Mouse (Mus musculus) intestine, postnatal 0 days (tissue): ENCODE measurements at regions not wholly inside any gene's neighbourhood (a gene's known extent, or its start where the extent isn't known, plus 50 kb on each side); places are given as distances from the start of the nearest gene placed in this dataset.

Experiments used
- ATAC-seq: fragments of 200-750 bp; cut with Nextera tagmentation; 2 replicates; pipeline ENCODE4 v1.8.0; 2017; ENCODE audit warnings: mild to moderate bottlenecking, moderate TSS enrichment, moderate library complexity
- H3K27ac ChIP-seq: fragments of 300-500 bp; sonication (generic); 2 replicates; pipeline ENCODE4 v1.5.1; 2014; ENCODE audit warnings: mild to moderate bottlenecking, low read depth, low read length, moderate library complexity
- H3K27me3 ChIP-seq: fragments of 300-500 bp; sonication (generic); replicated peaks from 2 replicates; pipeline ENCODE4 v1.6.1; 2014; ENCODE audit warnings: low read length, mixed read lengths; ENCODE audit not compliant: control insufficient read depth, insufficient read depth
- H3K36me3 ChIP-seq: fragments of 300-500 bp; sonication (generic); 2 replicates; pipeline ENCODE4 v1.6.1; 2014; ENCODE audit warnings: mild to moderate bottlenecking, moderate library complexity; ENCODE audit not compliant: control insufficient read depth, insufficient read depth
- H3K4me1 ChIP-seq: fragments of 300-500 bp; sonication (generic); replicated peaks from 2 replicates; pipeline ENCODE4 v1.6.1; 2014; ENCODE audit warnings: antibody characterized with exemption, low read length, mixed read lengths; ENCODE audit not compliant: control insufficient read depth, insufficient read depth
- H3K4me2 ChIP-seq: fragments of 300-500 bp; sonication (generic); replicated peaks from 2 replicates; pipeline ENCODE4 v1.6.1; 2014; ENCODE audit warnings: low read depth, mild to moderate bottlenecking, moderate library complexity
- H3K4me3 ChIP-seq: fragments of 300-500 bp; sonication (generic); 2 replicates; pipeline ENCODE4 v1.5.1; 2014; ENCODE audit warnings: low read depth, low read length
- H3K9ac ChIP-seq: fragments of 300-500 bp; sonication (generic); 2 replicates; pipeline ENCODE4 v1.6.1; 2014; ENCODE audit warnings: mild to moderate bottlenecking, low read depth, low read length
- H3K9me3 ChIP-seq: fragments of 300-500 bp; sonication (generic); 2 replicates; pipeline ENCODE4 v1.6.1; 2016; ENCODE audit warnings: mixed run types; ENCODE audit not compliant: control insufficient read depth
- CTCF ChIP-seq: sonication (generic); IDR thresholded peaks from 2 replicates; pipeline ENCODE4 v1.5.1; 2016; ENCODE audit warnings: low read depth, mild to moderate bottlenecking, control low read depth, antibody characterized with exemption, moderate library complexity
- WGBS: fragments of 180-500 bp; shearing (Covaris S2); extraction: QIAGEN DNeasy Blood & Tissue Kit; methylation state at CpG from one replicate; pipeline ENCODE4 v1.1.7; 2014; 5-methylcytosine and 5-hydroxymethylcytosine counted together

GRCm38 (mm10) chr12:25376451-25376850 is 279.5 kb upstream of the Id2 start:
- Histone ChIP-seq H3K9me3 (no peaks in the 10 kb centered on the region), H3K4me3 (no peak overlapping the region), H3K27me3 (no peaks in the 10 kb centered on the region), H3K27ac (no peak overlapping the region), H3K9ac (no peak overlapping the region), H3K4me2 (no peak overlapping the region), H3K36me3 (no peaks in the 10 kb centered on the region), H3K4me1 (no peaks in the 10 kb centered on the region)
- no peak for TF ChIP-seq CTCF
- no peak for ATAC-seq
- 75% methylated on average over 8 of the region's 8 CpGs for WGBS

GRCm38 (mm10) chr12:25367541-25367940 is 270.6 kb upstream of the Id2 start:
- H3K4me1 ChIP-seq = no peaks in the 10 kb centered on the region
- H3K4me3 ChIP-seq = no peak overlapping the region
- no peaks in the 10 kb centered on the region for H3K9me3 ChIP-seq
- no peak overlapping the region for H3K27ac ChIP-seq
- H3K9ac ChIP-seq = no peak overlapping the region
- WGBS = 89% methylated on average over 1 of the region's 1 CpGs
- H3K36me3 ChIP-seq = no peaks in the 10 kb centered on the region
- H3K4me2 ChIP-seq = no peak overlapping the region
- H3K27me3 ChIP-seq = no peaks in the 10 kb centered on the region
- no peak for ATAC-seq
- TF ChIP-seq CTCF = no peak

- no peak overlapping the region for H3K9ac ChIP-seq
- H3K27me3 ChIP-seq = no peaks in the 10 kb centered on the region
- H3K9me3 ChIP-seq = no peaks in the 10 kb centered on the region
- H3K4me1 ChIP-seq = no peaks in the 10 kb centered on the region
- no peak overlapping the region for H3K4me2 ChIP-seq
- no peak overlapping the region for H3K4me3 ChIP-seq
- TF ChIP-seq CTCF = no peak
- no peak overlapping the region for H3K27ac ChIP-seq
- H3K36me3 ChIP-seq = no peaks in the 10 kb centered on the region
- ATAC-seq = no peak
- WGBS = 36% methylated on average over 3 of the region's 3 CpGs
Observed at GRCm38 (mm10) chr12:25365600-25366267, 268.8 kb upstream of the Id2 start.

GRCm38 (mm10) chr12:25364966-25365568 is 268.1 kb upstream of the Id2 start:
- H3K4me3 ChIP-seq = no peak overlapping the region
- H3K36me3 ChIP-seq = no peaks in the 10 kb centered on the region
- H3K4me2 ChIP-seq = no peak overlapping the region
- ATAC-seq = no peak
- H3K9ac ChIP-seq = no peak overlapping the region
- no peaks in the 10 kb centered on the region for H3K27me3 ChIP-seq
- no peaks in the 10 kb centered on the region for H3K4me1 ChIP-seq
- H3K27ac ChIP-seq = no peak overlapping the region
- no peak for TF ChIP-seq CTCF
- no peaks in the 10 kb centered on the region for H3K9me3 ChIP-seq
- WGBS = 55% methylated on average over 7 of the region's 7 CpGs

GRCm38 (mm10) chr12:25363839-25364238 is 266.9 kb upstream of the Id2 start:
- Histone ChIP-seq H3K27me3 (no peaks in the 10 kb centered on the region), H3K9ac (no peak overlapping the region), H3K4me2 (no peak overlapping the region), H3K4me1 (no peaks in the 10 kb centered on the region), H3K27ac (no peak overlapping the region), H3K36me3 (no peaks in the 10 kb centered on the region), H3K9me3 (no peaks in the 10 kb centered on the region), H3K4me3 (no peak overlapping the region)
- no peak for ATAC-seq
- TF ChIP-seq CTCF = no peak
- WGBS = 84% methylated on average over 9 of the region's 9 CpGs

- no peak for ATAC-seq
- 77% methylated on average over 3 of the region's 3 CpGs for WGBS
Observed at GRCm38 (mm10) chr12:25363341-25363740, 266.4 kb upstream of the Id2 start.

More at GRCm38 (mm10) chr12:25363341-25363740, 266.4 kb upstream of the Id2 start:
- Histone ChIP-seq H3K4me2 (no peak overlapping the region), H3K36me3 (no peaks in the 10 kb centered on the region), H3K9me3 (no peaks in the 10 kb centered on the region), H3K27me3 (no peaks in the 10 kb centered on the region), H3K9ac (no peak overlapping the region), H3K27ac (no peak overlapping the region), H3K4me3 (no peak overlapping the region), H3K4me1 (no peaks in the 10 kb centered on the region)
- no peak for TF ChIP-seq CTCF
